Mouse (Mus musculus) heart, embryonic 12.5 days (tissue): Measurements from ENCODE around the gene Ccno. TPM values are rescaled to one million over a fixed set of nuclear protein-coding genes. Genes with fewer than 3 reads are reported as not detected.

ENCODE experiments used
- ATAC-seq: fragments of 200-750 bp; cut with Nextera tagmentation; 2 replicates; pipeline ENCODE4 v1.8.0; 2017; ENCODE audit warnings: moderate TSS enrichment, moderate library complexity; ENCODE audit not compliant: insufficient number of reproducible peaks, low FRiP score
- H3K27ac ChIP-seq: fragments of 300-500 bp; sonication (generic); 2 replicates; pipeline ENCODE4 v1.5.1; 2016; ENCODE audit warnings: mild to moderate bottlenecking, moderate library complexity; ENCODE audit not compliant: poor library complexity, severe bottlenecking
- H3K27me3 ChIP-seq: fragments of 300-500 bp; sonication (generic); replicated peaks from 2 replicates; pipeline ENCODE4 v1.6.1; 2016; ENCODE audit warnings: mild to moderate bottlenecking, moderate library complexity
- H3K36me3 ChIP-seq: fragments of 300-500 bp; sonication (generic); 2 replicates; pipeline ENCODE4 v1.6.1; 2016; ENCODE audit warnings: mild to moderate bottlenecking, moderate library complexity
- H3K4me1 ChIP-seq: fragments of 300-500 bp; sonication (generic); replicated peaks from 2 replicates; pipeline ENCODE4 v1.6.1; 2016; ENCODE audit warnings: mild to moderate bottlenecking
- H3K4me2 ChIP-seq: fragments of 300-500 bp; sonication (generic); 2 replicates; pipeline ENCODE4 v1.6.1; 2016; ENCODE audit warnings: mild to moderate bottlenecking, moderate library complexity
- H3K4me3 ChIP-seq: fragments of 300-500 bp; sonication (generic); 2 replicates; pipeline ENCODE4 v1.5.1; 2016; ENCODE audit warnings: mild to moderate bottlenecking
- H3K9ac ChIP-seq: fragments of 300-500 bp; sonication (generic); 2 replicates; pipeline ENCODE4 v1.6.1; 2016; ENCODE audit warnings: mild to moderate bottlenecking, moderate library complexity
- H3K9me3 ChIP-seq: fragments of 300-500 bp; sonication (generic); replicated peaks from 2 replicates; pipeline ENCODE4 v1.6.1; 2016; ENCODE audit warnings: mild to moderate bottlenecking, moderate library complexity
- WGBS: fragments of 180-500 bp; shearing (Covaris S2); methylation state at CpG from one replicate; pipeline ENCODE4 v1.1.7; 2016; 5-methylcytosine and 5-hydroxymethylcytosine counted together
- polyA plus RNA-seq: library from polyadenylated mRNA; unstranded; fragments of >200 nt; fragmentation: Nextera tagmentation; extraction: Ambion mirVana; gene quantifications from 2 replicates; pipeline ENCODE4 v1.2.1, GENCODE M21; 2016

Gene Ccno
- 0.14 TPM in 1 of 2 replicates, not detected in the other for polyA plus RNA-seq

- Histone ChIP-seq H3K9me3 (no peaks in the 10 kb centered on the region), H3K36me3 (no peaks in the 10 kb centered on the region), H3K27ac (no peak within 1 kb of the TSS), H3K4me2 (peak within 1 kb of the TSS; percentile 100), H3K27me3 (peaks cover 80% of the 10 kb centered on the region), H3K9ac (peak within 1 kb of the TSS; percentile 71), H3K4me1 (peaks cover 37% of the 10 kb centered on the region), H3K4me3 (peak within 1 kb of the TSS; percentile 66)
- WGBS = under 1% methylated on average over 43 of the region's 47 CpGs
- ATAC-seq = peak; percentile 94
These were observed at the start of gene Ccno for GRCm38 (mm10) chr13:112987532-112987943. Ccno (plus strand) TSS chr13:112987802.

GRCm38 (mm10) chr13:112938130-112938529 is 49.5 kb upstream of the Ccno start:
- Histone ChIP-seq H3K9ac (no peak overlapping the region), H3K36me3 (peaks cover 53% of the 10 kb centered on the region), H3K4me1 (peaks cover 6% of the 10 kb centered on the region; the same call in 1 of the 2 replicates), H3K27me3 (no peaks in the 10 kb centered on the region), H3K27ac (no peak overlapping the region), H3K4me2 (no peak overlapping the region), H3K9me3 (no peaks in the 10 kb centered on the region), H3K4me3 (no peak overlapping the region)
- 92% methylated on average over 8 of the region's 8 CpGs for WGBS
- no peak for ATAC-seq

GRCm38 (mm10) chr13:112941879-112942330 is 45.7 kb upstream of the Ccno start:
- no peak overlapping the region for H3K9ac ChIP-seq
- no peaks in the 10 kb centered on the region for H3K9me3 ChIP-seq
- H3K4me2 ChIP-seq = peak overlapping the region; percentile 40
- H3K27me3 ChIP-seq = no peaks in the 10 kb centered on the region
- H3K27ac ChIP-seq = no peak overlapping the region
- no peak for ATAC-seq
- H3K4me3 ChIP-seq = peak overlapping the region; percentile 10; the same call in 1 of the 2 replicates
- peaks cover 6% of the 10 kb centered on the region; the same call in 1 of the 2 replicates for H3K4me1 ChIP-seq
- peaks cover 64% of the 10 kb centered on the region for H3K36me3 ChIP-seq
- WGBS = 29% methylated on average over 15 of the region's 15 CpGs

GRCm38 (mm10) chr13:112945312-112945711 is 42.3 kb upstream of the Ccno start:
- peaks cover 6% of the 10 kb centered on the region; the same call in 1 of the 2 replicates for H3K4me1 ChIP-seq
- H3K27ac ChIP-seq = no peak overlapping the region
- no peaks in the 10 kb centered on the region for H3K9me3 ChIP-seq
- H3K36me3 ChIP-seq = peaks cover 74% of the 10 kb centered on the region
- no peak overlapping the region for H3K9ac ChIP-seq
- WGBS = 92% methylated on average over 9 of the region's 9 CpGs
- ATAC-seq = no peak
- H3K4me3 ChIP-seq = no peak overlapping the region
- no peaks in the 10 kb centered on the region for H3K27me3 ChIP-seq
- H3K4me2 ChIP-seq = no peak overlapping the region

GRCm38 (mm10) chr13:112945900-112946299 is 41.7 kb upstream of the Ccno start:
- H3K9me3 ChIP-seq = no peaks in the 10 kb centered on the region
- H3K9ac ChIP-seq = no peak overlapping the region
- no peak overlapping the region for H3K27ac ChIP-seq
- no peak overlapping the region for H3K4me3 ChIP-seq
- 82% methylated on average over 6 of the region's 6 CpGs for WGBS
- peaks cover 78% of the 10 kb centered on the region for H3K36me3 ChIP-seq
- H3K27me3 ChIP-seq = no peaks in the 10 kb centered on the region
- no peak overlapping the region for H3K4me2 ChIP-seq
- no peak for ATAC-seq
- peaks cover 6% of the 10 kb centered on the region; the same call in 1 of the 2 replicates for H3K4me1 ChIP-seq

- Histone ChIP-seq H3K27ac (no peak overlapping the region), H3K36me3 (peaks cover 76% of the 10 kb centered on the region), H3K27me3 (no peaks in the 10 kb centered on the region), H3K4me2 (no peak overlapping the region), H3K9ac (no peak overlapping the region), H3K4me3 (no peak overlapping the region), H3K9me3 (no peaks in the 10 kb centered on the region), H3K4me1 (no peaks in the 10 kb centered on the region)
- no peak for ATAC-seq
- WGBS = 91% methylated on average over 8 of the region's 8 CpGs
These were observed 33.5 kb upstream of the Ccno start for GRCm38 (mm10) chr13:112954067-112954466.

- no peak overlapping the region for H3K4me3 ChIP-seq
- no peak for ATAC-seq
- H3K9ac ChIP-seq = no peak overlapping the region
- H3K36me3 ChIP-seq = peaks cover 63% of the 10 kb centered on the region
- no peaks in the 10 kb centered on the region for H3K27me3 ChIP-seq
- no peak overlapping the region for H3K4me2 ChIP-seq
- 86% methylated on average over 5 of the region's 5 CpGs for WGBS
- H3K4me1 ChIP-seq = no peaks in the 10 kb centered on the region
- no peaks in the 10 kb centered on the region for H3K9me3 ChIP-seq
- H3K27ac ChIP-seq = no peak overlapping the region
These were observed 24.5 kb upstream of the Ccno start for GRCm38 (mm10) chr13:112963081-112963480.

GRCm38 (mm10) chr13:112964421-112964820 is 23.2 kb upstream of the Ccno start:
- 89% methylated on average over 12 of the region's 12 CpGs for WGBS
- Histone ChIP-seq H3K9ac (no peak overlapping the region), H3K4me2 (no peak overlapping the region), H3K36me3 (peaks cover 62% of the 10 kb centered on the region), H3K4me1 (no peaks in the 10 kb centered on the region), H3K27me3 (no peaks in the 10 kb centered on the region), H3K27ac (no peak overlapping the region), H3K4me3 (no peak overlapping the region), H3K9me3 (no peaks in the 10 kb centered on the region)
- ATAC-seq = no peak

- Histone ChIP-seq H3K36me3 (peaks cover 53% of the 10 kb centered on the region), H3K9me3 (no peaks in the 10 kb centered on the region), H3K4me1 (no peaks in the 10 kb centered on the region), H3K9ac (no peak overlapping the region), H3K4me2 (no peak overlapping the region), H3K27me3 (no peaks in the 10 kb centered on the region), H3K4me3 (no peak overlapping the region), H3K27ac (no peak overlapping the region)
- WGBS = 88% methylated on average over 5 of the region's 5 CpGs
- ATAC-seq = no peak
These were observed 20.3 kb upstream of the Ccno start for GRCm38 (mm10) chr13:112967267-112967666.

GRCm38 (mm10) chr13:112976720-112977119 is 10.9 kb upstream of the Ccno start:
- Histone ChIP-seq H3K36me3 (no peaks in the 10 kb centered on the region), H3K27me3 (peaks cover 42% of the 10 kb centered on the region), H3K4me3 (no peak overlapping the region), H3K4me1 (no peaks in the 10 kb centered on the region), H3K9ac (no peak overlapping the region), H3K9me3 (no peaks in the 10 kb centered on the region), H3K27ac (no peak overlapping the region), H3K4me2 (peak overlapping the region; percentile 30)
- WGBS = 39% methylated on average over 10 of the region's 10 CpGs
- ATAC-seq = no peak

GRCm38 (mm10) chr13:112985605-112986450 is 1.8 kb upstream of the Ccno start:
- Histone ChIP-seq H3K4me1 (peaks cover 37% of the 10 kb centered on the region), H3K9ac (no peak overlapping the region), H3K36me3 (no peaks in the 10 kb centered on the region), H3K4me2 (peak overlapping the region; percentile 100; the same call in 1 of the 2 replicates), H3K27me3 (peaks cover 70% of the 10 kb centered on the region), H3K27ac (no peak overlapping the region), H3K4me3 (peak overlapping the region; percentile 66; the same call in 1 of the 2 replicates), H3K9me3 (no peaks in the 10 kb centered on the region)
- 12% methylated on average over 18 of the region's 18 CpGs for WGBS
- no peak for ATAC-seq
